Mouse (Mus musculus): Measurements from ENCODE around the gene Mpeg1.

DNA sequence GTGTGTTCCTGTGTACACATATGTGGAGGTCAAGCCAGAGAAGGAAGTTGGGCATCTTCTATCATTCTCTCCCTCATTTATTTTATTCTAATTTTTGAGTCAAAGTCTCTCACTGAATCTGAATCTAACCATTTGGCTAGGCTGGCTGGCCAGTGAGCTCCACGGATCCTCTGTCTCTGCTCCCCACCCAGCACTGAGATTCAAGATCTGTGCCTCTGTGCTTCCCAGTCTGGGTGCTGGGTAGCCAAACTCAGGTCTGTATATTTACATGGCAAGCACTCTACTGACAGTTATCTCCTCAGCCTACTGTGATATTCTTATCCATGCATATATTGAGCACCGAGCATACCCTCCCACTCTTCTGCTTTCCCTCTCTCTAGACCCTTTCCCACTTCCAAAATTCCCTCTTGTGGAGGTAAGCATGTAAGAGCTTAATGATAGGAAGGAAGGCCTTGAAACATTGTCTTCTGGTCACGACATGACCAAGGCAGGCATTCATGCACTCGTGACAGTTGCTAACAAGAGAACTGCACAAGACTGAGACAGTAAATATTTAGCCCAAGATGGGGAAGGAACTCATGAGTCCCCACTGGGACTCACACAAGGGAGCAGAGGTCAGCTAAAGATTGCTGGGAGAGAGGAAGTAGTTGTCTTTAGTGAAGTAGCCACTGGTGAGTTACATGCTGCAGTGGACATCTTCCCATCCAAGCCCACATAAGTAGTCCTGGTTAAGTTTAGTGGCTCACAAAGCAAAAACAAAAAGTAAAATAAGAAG lies 24.6 kb upstream of the Mpeg1 start:
- TF ChIP-seq CTCF (IDR thresholded peaks at IDR 0.05; ENCODE audit: control insufficient read depth, insufficient read depth, insufficient read length) (no peak), MYOG (IDR thresholded peaks at IDR 0.05; ENCODE audit: control insufficient read depth, extremely low read depth, insufficient read length) (no peak), USF1 (IDR thresholded peaks at IDR 0.05; ENCODE audit: low read depth) (no peak), MAX (IDR thresholded peaks at IDR 0.05) (no peak), FOSL1 (IDR thresholded peaks at IDR 0.05; ENCODE audit: insufficient read depth, low read length, poor library complexity, severe bottlenecking) (no peak), CEBPB (IDR thresholded peaks at IDR 0.05; ENCODE audit: low read depth) (no peak)
